Mouse (Mus musculus) heart, postnatal 0 days (tissue): ENCODE measurements around the gene Grik4. TPM values are rescaled to one million over a fixed set of nuclear protein-coding genes. Genes with fewer than 3 reads are reported as not detected.

Experiments used
- ATAC-seq: fragments of 200-750 bp; cut with Nextera tagmentation; 2 replicates; pipeline ENCODE4 v1.8.0; 2017; ENCODE audit warnings: low read depth, moderate number of reproducible peaks, moderate library complexity; ENCODE audit not compliant: insufficient read depth
- DNase-seq: peaks from one replicate; pipeline ENCODE4 v3.0.0-alpha.2; 2016; ENCODE audit warnings: low spot score
- H3K27ac ChIP-seq: fragments of 300-500 bp; sonication (generic); 2 replicates; pipeline ENCODE4 v1.5.1; 2014; ENCODE audit warnings: low read depth, mild to moderate bottlenecking
- H3K27me3 ChIP-seq: fragments of 300-500 bp; sonication (generic); 2 replicates; pipeline ENCODE4 v1.6.1; 2014; ENCODE audit warnings: low read length, mixed read lengths; ENCODE audit not compliant: control insufficient read depth, insufficient read depth
- H3K36me3 ChIP-seq: fragments of 300-500 bp; sonication (generic); replicated peaks from 2 replicates; pipeline ENCODE4 v1.6.1; 2014; ENCODE audit warnings: low read length, mixed read lengths; ENCODE audit not compliant: control insufficient read depth, insufficient read depth
- H3K4me1 ChIP-seq: fragments of 300-500 bp; sonication (generic); 2 replicates; pipeline ENCODE4 v1.6.1; 2014; ENCODE audit warnings: antibody characterized with exemption; ENCODE audit not compliant: control insufficient read depth, insufficient read depth
- H3K4me2 ChIP-seq: fragments of 300-500 bp; sonication (generic); 2 replicates; pipeline ENCODE4 v1.6.1; 2014; ENCODE audit warnings: low read depth, mild to moderate bottlenecking, low read length, moderate library complexity
- H3K4me3 ChIP-seq: fragments of 300-500 bp; sonication (generic); 2 replicates; pipeline ENCODE4 v1.5.1; 2014; ENCODE audit warnings: low read depth, low read length
- H3K9ac ChIP-seq: fragments of 300-500 bp; sonication (generic); replicated peaks from 2 replicates; pipeline ENCODE4 v1.6.1; 2014; ENCODE audit warnings: low read depth, low read length, mixed read lengths
- H3K9me3 ChIP-seq: fragments of 300-500 bp; sonication (generic); replicated peaks from 2 replicates; pipeline ENCODE4 v1.6.1; 2016; ENCODE audit warnings: low read length; ENCODE audit not compliant: control insufficient read depth
- CTCF ChIP-seq: IDR thresholded peaks from 2 replicates; pipeline ENCODE4 v1.5.1; 2016; ENCODE audit warnings: antibody characterized with exemption, control low read depth, low read depth
- EP300 ChIP-seq: IDR thresholded peaks from 2 replicates; pipeline ENCODE4 v1.6.1; 2016; ENCODE audit warnings: antibody characterized with exemption, low read depth
- WGBS: fragments of 180-500 bp; shearing (Covaris S2); extraction: QIAGEN DNeasy Blood & Tissue Kit; methylation state at CpG from one replicate; pipeline ENCODE4 v1.1.7; 2014; 5-methylcytosine and 5-hydroxymethylcytosine counted together
- polyA plus RNA-seq: library from polyadenylated mRNA; unstranded; fragments of >200 nt; fragmentation: Nextera tagmentation; extraction: Ambion mirVana; gene quantifications from 2 replicates; pipeline ENCODE4 v1.2.1, GENCODE M21; 2015
- total RNA-seq: library from RNA; depleted of rRNA; stranded (reverse); fragments of >200 nt; gene quantifications from 2 replicates; pipeline ENCODE4 v1.2.3, GENCODE M21; 2014; ENCODE audit warnings: low replicate concordance

Grik4 gene
- total and polyA plus RNA-seq, 2 experiments from 2014 or later, result 0.03 TPM; not detected in 1

DNA sequence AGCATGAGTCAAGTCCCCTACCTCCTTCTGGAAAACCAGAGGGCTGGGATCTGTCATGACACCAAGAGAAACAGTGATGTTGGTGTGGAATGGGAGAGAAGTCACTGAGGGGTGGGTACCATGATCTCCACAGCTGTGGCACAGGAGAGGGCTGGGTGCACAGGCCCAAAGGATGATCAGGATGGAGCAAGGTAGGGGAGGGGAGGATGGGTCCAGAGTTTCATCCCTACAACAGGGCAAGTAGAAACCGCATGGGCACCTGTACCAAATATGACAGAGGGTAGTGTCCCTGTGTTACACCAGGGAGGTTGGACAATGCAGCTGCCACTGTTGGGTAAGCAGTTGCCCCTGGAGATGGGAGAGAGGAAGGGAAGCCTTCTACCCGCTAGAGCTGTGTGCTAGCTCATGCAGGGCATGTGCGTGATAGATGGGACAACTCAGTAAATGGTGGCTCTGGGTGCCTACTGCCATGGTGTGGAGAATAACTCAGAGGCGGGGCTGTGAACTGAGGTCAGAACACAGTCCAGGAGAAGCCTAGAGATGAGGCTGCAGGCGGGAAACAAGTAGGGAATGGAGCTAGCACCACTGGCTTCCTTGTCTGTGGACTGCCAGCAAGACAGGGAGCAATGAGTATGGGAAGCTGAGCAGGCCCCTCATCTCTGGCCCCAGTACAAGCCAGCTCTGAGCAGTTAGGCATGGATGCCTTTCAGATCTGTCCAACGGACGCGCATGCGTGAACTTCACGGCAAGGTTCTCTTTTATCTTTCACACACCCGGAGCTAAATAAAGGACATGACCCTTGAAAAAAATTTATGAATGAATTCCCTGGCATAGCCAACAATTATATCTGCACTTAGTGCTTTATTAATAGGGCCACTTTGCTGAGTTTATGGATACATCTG, 241.8 kb downstream of the Grik4 start:
- Histone ChIP-seq H3K9ac (no peak overlapping the region), H3K4me3 (no peak overlapping the region), H3K27me3 (peaks cover 21% of the 10 kb centered on the region), H3K9me3 (no peaks in the 10 kb centered on the region), H3K4me2 (peak overlapping the region; percentile 23; the same call in 1 of the 2 replicates), H3K27ac (no peak overlapping the region), H3K36me3 (no peaks in the 10 kb centered on the region), H3K4me1 (no peaks in the 10 kb centered on the region)
- DNase-seq (peak; percentile 55), ATAC-seq (peak; percentile 63; the same call in 1 of the 2 replicates)
- 50% methylated on average over 11 of the region's 11 CpGs for WGBS
- TF ChIP-seq CTCF (no peak), EP300 (no peak)

DNA sequence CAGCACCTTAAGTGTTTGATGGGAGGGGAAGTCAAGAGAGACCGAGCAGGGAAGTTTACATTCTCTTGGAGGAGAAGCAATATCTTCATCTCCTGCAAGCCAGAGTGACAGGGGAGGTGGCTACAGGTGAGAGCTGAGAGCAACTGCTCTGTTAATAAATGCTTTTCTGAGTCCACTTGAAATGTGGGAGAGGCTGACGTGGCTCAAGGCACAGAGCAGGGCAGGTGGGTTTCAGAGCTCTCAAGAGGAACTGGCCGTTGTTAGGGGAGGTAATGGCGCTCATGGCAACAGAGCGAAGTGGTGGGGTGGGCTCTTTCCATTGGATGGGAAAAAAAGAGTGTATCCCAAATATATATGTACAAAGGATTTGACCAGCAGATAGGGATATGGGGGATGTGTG, 242.6 kb downstream of the Grik4 start:
- ATAC-seq (no peak), DNase-seq (no peak)
- Histone ChIP-seq H3K4me2 (no peak overlapping the region), H3K27ac (no peak overlapping the region), H3K9me3 (no peaks in the 10 kb centered on the region), H3K9ac (no peak overlapping the region), H3K4me3 (no peak overlapping the region), H3K4me1 (no peaks in the 10 kb centered on the region), H3K27me3 (peaks cover 21% of the 10 kb centered on the region), H3K36me3 (no peaks in the 10 kb centered on the region)
- 80% methylated on average over 5 of the region's 5 CpGs for WGBS
- TF ChIP-seq EP300, result no peak
- no peak for TF ChIP-seq CTCF

DNA sequence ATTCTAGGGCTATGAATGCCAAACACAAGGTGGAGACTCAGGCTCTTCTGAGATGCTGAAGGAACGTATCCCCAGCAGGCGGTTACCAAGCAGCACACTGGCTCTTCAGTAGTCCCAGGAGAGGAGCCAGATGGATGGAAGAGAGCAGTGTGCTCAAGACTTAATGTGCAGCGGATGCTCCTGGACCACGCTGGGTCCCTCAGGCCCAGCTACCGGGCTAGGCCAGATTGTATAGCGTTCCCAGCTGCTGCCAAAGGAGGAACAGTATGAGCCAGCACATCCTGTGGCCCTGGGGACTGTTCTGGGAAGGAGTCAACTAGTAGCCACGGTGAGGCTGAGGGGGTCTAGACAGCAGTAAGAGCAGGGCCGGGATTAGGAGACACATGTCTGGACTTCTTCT, 251.3 kb downstream of the Grik4 start:
- Histone ChIP-seq H3K27me3 (no peaks in the 10 kb centered on the region), H3K4me3 (no peak overlapping the region), H3K27ac (no peak overlapping the region), H3K4me1 (no peaks in the 10 kb centered on the region), H3K9me3 (no peaks in the 10 kb centered on the region), H3K36me3 (no peaks in the 10 kb centered on the region), H3K9ac (no peak overlapping the region), H3K4me2 (no peak overlapping the region)
- WGBS, result 63% methylated on average over 8 of the region's 8 CpGs
- DNase-seq (no peak), ATAC-seq (no peak)
- TF ChIP-seq EP300, result no peak
- no peak for TF ChIP-seq CTCF

DNA sequence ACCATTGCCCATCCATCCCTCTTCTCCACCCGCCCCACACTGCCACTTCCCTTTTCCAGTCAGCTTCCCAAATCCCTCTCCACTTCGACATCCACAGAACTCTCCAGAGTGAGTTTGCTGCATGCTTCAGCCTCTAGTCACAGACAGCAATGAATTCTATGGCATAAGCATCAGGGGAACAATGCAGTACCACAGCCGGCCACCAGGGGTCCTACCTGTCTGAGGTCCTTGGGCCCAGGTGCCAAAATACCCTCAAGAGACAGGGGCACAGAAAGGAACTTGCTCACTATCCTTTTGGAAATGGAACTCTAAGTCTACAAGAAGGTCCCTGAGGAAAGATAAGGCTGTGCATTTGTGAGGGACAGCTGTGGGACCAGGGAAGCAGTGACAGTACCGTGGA, 256.1 kb downstream of the Grik4 start:
- ATAC-seq, result no peak
- no peak for DNase-seq
- 32% methylated on average over 4 of the region's 4 CpGs for WGBS

DNA sequence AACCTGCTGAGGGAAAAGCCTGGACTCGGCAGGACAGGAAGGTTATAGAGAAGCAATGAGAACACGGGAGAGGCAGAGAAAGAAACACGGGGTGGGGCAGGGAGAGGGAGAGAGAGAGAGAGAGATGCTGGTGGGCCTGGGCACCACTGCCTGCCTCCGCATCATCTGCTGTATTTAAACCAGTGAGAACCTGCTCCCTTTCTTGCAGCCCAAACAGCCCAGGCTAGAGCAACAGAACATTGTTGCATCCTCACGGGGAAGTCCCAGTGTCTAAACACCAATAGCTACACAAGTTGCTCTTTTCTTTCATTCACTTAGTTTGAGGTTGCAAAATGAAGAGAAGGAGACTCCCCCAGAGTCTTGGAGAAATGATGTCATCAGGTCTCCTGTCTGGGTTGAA, 258.2 kb downstream of the Grik4 start:
- DNase-seq, result no peak
- Histone ChIP-seq H3K27ac (no peak overlapping the region), H3K9ac (no peak overlapping the region), H3K36me3 (no peaks in the 10 kb centered on the region), H3K27me3 (no peaks in the 10 kb centered on the region), H3K4me2 (no peak overlapping the region), H3K9me3 (no peaks in the 10 kb centered on the region), H3K4me3 (no peak overlapping the region), H3K4me1 (no peaks in the 10 kb centered on the region)
- no peak for ATAC-seq
- 68% methylated on average over 5 of the region's 5 CpGs for WGBS
- no peak for TF ChIP-seq EP300
- no peak for TF ChIP-seq CTCF

More for the DNA sequence above, 256.1 kb downstream of the Grik4 start:
- H3K9me3 ChIP-seq, result no peaks in the 10 kb centered on the region
- H3K27ac ChIP-seq, result no peak overlapping the region
- no peak overlapping the region for H3K4me2 ChIP-seq
- H3K4me3 ChIP-seq, result no peak overlapping the region
- H3K4me1 ChIP-seq, result no peaks in the 10 kb centered on the region
- H3K9ac ChIP-seq, result no peak overlapping the region
- no peaks in the 10 kb centered on the region for H3K27me3 ChIP-seq
- no peaks in the 10 kb centered on the region for H3K36me3 ChIP-seq
- TF ChIP-seq CTCF (peak; percentile 69), EP300 (no peak)
